Mouse (Mus musculus): ENCODE measurements around the gene Triml1.

Triml1 gene

DNA sequence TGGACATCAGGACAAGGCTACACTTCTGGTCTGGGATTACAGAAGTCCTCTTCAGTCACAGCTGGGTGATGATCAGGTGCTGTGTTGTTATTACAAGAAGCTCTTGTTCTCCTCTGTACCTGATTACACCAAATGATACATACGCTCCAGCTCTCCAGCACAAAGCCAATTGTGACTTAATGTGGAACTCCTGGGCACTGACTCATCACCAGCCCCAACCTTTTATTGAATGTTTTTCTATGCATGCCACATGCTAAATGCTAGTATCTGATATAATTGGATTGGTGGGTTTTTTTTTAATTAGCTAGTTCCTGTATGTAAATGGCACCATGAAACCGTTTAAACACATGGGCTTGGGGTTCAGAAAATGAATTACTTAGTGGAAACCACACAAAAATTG is at the start of gene Triml1:
Triml1 (minus strand) TSS at position 101 of the 400 bp plus-strand sequence.
- DNase-seq = no peak

DNA sequence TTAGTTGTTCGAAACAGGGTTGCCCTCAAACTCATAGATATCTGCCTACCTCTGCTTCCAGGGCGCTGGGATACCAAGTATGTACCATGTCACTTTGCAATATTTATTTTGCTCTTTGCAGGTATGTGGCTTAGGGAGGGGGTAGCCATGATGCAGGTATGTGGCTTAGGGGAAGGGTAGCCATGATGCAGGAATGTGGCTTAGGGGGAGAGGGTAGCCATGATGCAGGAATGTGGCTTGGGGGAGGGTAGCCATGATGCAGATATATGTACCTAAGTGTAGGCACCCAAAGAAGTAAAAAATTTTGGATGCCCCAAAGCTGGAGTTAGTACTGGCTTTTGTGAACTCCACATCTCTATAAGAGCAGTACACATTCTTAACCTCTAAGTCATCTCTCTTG is 41.0 kb upstream of the Triml1 start:
- no peak for DNase-seq

- DNase-seq = no peak
Measured at GRCm38 (mm10) chr8:43180054-43180690, 38.9 kb upstream of the Triml1 start, which contains the start of gene Triml2. TSS of gene Triml2 (plus strand) at chr8:43180541.

DNA sequence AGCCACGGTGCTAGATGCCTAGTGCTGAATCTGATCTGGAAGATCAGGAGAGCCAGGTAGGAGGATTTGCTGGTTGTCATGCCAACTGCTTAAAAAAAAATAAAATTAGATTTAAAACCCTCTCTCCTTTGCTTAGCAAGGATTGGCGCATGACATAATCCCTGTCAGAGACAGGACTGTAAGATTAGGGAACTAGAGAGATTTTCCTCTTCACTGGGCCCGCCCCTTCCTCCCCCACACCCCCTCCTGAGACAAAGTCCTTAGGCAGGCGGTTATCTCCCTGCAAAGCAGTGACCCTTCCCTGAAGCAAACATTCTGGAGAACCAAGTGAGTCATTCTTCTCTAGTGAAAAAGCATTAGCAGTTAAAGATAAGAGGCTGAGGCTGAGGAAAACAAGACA is 37.9 kb upstream of the Triml1 start:
- DNase-seq = no peak

DNA sequence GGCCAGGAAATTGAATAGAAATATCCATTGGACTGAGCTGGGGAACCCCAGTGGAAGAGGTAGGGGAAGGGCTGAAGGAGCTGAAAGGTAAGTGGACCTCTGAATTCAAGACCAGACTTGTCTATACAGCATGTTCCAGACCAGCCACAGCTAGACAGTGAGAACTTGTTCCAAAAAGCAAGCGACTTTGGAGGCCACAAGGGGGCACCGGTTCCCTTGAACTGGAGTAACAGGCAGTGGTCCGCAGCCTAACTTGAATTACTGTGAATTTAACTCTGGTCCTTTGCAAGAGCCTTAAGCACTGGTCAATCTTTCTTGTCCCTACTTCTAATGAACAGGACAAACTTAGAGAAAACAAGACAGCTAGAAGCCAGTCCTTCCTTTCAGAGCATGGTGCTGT is 37.0 kb upstream of the Triml1 start:
- no peak for DNase-seq

GRCm38 (mm10) chr8:43176766-43177486 is 35.6 kb upstream of the Triml1 start:
- DNase-seq = no peak

- no peak for DNase-seq
Measured at GRCm38 (mm10) chr8:43169249-43169755, 28.0 kb upstream of the Triml1 start.

- DNase-seq = no peak
Measured at GRCm38 (mm10) chr8:43168083-43168482, 26.8 kb upstream of the Triml1 start.

- no peak for DNase-seq
Measured at GRCm38 (mm10) chr8:43164453-43164852, 23.2 kb upstream of the Triml1 start.

- DNase-seq = no peak
Measured at GRCm38 (mm10) chr8:43163255-43163654, 22.0 kb upstream of the Triml1 start.

GRCm38 (mm10) chr8:43149307-43149706 is 8.0 kb upstream of the Triml1 start:
- no peak for DNase-seq

- DNase-seq = no peak
Measured at GRCm38 (mm10) chr8:43111205-43111827, 30.0 kb downstream of the Triml1 start.

All from kidney, postnatal 14 days (tissue).